Mouse (Mus musculus): ENCODE data around the gene Fam53b.

Gene Fam53b

GRCm38 (mm10) chr7:132813416-132814088 lies at the start of gene Fam53b:
Gene Fam53b, minus strand, starts transcription at chr7:132813886.
- DNase-seq: peak; percentile 87

GRCm38 (mm10) chr7:132859042-132859958 lies 45.6 kb upstream of the Fam53b start, which contains the start of gene Abraxas2:
Gene Abraxas2, plus strand, starts transcription at chr7:132859225.
- peak; percentile 89 for DNase-seq

- peak; percentile 32 for DNase-seq
These were observed 44.4 kb upstream of the Fam53b start for GRCm38 (mm10) chr7:132858043-132858608.

GRCm38 (mm10) chr7:132856083-132856482 lies 42.4 kb upstream of the Fam53b start:
- no peak for DNase-seq

DNA sequence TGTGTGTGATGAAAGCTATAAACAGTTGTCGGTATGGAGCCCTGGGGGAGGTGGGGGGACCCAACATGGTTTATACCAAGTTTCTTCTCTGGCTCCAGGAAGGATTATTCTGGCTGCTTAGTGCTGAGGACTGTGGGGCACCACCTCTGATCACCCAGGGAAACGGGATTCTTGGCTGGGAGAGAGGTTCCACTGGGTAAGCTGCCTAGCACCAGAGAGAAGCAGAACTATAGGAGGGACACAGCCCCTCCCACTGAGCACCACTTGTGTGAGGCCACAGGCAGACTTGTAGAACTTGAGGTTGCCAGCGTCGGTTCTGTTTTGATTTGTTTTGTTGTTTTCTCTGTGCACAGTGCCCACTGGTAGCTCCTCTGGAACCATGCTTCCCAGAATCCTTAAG lies 40.3 kb upstream of the Fam53b start:
- DNase-seq: peak; percentile 25

- DNase-seq: no peak
These were observed 39.7 kb upstream of the Fam53b start for GRCm38 (mm10) chr7:132853361-132853760.

DNA sequence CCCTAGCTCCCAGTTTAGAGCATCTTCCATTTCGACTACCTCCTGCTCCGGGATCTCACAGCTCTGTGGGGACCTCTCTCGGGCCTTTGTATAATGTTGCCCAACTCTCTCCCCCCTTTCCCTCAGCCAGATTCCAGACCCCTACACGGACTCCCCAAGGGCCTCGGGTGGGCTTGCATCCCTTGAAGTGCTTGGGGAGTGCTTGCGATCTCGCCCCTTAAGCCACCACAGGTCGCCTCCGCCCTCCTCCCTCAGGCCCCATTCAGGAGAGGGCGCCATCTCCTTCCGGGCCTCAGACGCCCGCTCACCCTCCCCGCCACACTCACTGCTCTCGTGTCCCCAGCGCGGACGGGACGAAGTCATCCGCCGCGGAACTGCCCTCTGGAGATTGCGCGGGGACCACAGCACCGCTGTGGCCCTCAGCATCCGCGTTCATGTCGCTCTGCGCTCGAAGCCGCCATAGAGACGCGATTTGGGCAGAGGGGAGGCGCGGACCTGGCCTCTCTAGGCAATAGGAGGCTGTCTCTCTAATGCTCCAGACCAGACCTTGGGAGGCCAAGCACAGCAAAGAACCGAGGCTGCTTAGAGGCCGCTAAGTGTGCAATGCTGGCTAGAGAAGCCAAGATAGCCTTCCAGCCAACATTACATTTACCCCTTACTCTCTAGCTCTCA lies 38.6 kb upstream of the Fam53b start, which contains the start of gene Eef1akmt2:
Gene Eef1akmt2 (minus strand): TSS at position 501 of the 672 bp plus-strand sequence.
- peak; percentile 89 for DNase-seq

- no peak for DNase-seq
These were observed 29.5 kb upstream of the Fam53b start for GRCm38 (mm10) chr7:132843152-132843551.

- DNase-seq: no peak
These were observed 28.8 kb upstream of the Fam53b start for GRCm38 (mm10) chr7:132842455-132842854.

- DNase-seq: no peak
These were observed 27.6 kb upstream of the Fam53b start for GRCm38 (mm10) chr7:132841287-132841686.

DNA sequence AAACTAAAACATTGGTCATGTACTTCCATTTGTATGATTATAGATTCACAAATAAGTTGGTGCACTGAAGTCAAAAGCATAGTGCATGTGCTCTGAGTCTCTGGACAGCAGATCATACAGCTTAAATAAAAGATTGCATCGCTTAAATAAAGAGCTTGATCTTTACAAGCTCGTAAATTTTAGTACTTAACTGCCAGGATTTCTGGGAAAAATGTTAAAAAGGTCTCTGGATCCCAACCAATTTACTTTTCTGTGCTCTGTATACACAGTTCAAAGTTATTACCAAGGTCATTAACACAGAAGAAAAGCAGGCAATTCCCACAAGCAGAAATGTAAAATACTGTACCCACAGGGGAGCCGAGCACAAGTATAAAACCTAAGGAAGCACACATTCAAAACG lies 17.3 kb upstream of the Fam53b start:
- DNase-seq: no peak

- no peak for DNase-seq
These were observed 10.8 kb upstream of the Fam53b start for GRCm38 (mm10) chr7:132824346-132825022.

DNA sequence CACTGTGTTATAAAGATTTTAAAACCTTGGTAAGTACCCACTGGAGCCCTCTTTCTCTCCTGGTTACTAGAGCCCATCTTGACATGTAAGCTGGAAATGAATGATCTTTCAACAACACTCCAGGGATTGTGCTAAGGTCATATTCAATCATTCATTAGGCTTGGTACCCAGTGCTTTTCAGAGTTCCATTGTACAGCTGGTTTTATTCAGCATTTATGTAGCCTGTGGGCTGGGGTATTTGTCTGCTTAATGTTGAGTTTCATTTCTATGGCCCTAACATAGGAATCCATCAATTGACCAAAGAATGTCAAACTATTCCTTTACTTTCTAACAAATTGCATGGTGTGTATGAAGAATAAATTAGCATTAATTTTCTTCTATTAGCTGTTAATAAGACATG lies 10.1 kb upstream of the Fam53b start:
- DNase-seq: no peak

GRCm38 (mm10) chr7:132820692-132821091 lies 7.0 kb upstream of the Fam53b start:
- DNase-seq: no peak

DNA sequence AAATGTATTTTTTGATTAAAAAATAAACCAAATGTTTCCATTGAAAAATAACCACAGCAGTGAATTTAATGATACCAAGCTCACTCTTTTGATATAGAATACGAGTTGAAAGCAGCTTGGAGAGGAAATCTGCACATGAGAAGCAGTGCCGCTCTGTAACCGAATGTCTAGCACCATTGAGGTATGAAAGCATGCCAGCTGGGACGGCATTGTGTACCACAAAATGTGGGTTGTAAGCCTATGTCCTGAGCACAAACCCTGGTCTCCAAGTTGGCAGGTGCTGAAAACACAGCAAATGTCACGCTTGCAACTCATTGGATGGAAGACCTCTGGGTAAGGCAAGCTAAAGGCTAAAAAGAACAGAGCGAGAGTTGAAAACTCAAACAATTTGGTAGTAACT lies 3.4 kb upstream of the Fam53b start:
- DNase-seq: no peak

DNA sequence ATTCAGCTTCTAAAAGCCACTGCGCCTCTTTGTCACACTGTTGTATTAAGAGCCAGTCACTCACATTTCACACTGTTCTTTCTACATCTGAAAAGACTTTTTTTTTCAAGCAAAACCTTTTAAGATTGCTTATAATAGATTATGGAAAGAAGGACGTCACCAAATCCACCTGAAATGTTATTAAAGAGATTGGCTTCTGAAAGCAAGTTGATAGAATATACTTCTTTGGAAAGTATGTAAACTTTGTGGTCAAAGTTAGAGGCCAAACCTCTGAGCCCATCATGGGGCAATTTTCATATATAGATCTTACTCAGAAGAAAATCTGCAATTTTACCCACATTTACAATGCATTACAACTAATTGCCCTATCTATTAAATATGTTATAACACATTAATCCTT lies 2.8 kb upstream of the Fam53b start:
- no peak for DNase-seq

GRCm38 (mm10) chr7:132815081-132815480 lies 1.4 kb upstream of the Fam53b start:
- no peak for DNase-seq

- DNase-seq: no peak
These were observed 384 bp upstream of the Fam53b start for GRCm38 (mm10) chr7:132814089-132814450.

DNA sequence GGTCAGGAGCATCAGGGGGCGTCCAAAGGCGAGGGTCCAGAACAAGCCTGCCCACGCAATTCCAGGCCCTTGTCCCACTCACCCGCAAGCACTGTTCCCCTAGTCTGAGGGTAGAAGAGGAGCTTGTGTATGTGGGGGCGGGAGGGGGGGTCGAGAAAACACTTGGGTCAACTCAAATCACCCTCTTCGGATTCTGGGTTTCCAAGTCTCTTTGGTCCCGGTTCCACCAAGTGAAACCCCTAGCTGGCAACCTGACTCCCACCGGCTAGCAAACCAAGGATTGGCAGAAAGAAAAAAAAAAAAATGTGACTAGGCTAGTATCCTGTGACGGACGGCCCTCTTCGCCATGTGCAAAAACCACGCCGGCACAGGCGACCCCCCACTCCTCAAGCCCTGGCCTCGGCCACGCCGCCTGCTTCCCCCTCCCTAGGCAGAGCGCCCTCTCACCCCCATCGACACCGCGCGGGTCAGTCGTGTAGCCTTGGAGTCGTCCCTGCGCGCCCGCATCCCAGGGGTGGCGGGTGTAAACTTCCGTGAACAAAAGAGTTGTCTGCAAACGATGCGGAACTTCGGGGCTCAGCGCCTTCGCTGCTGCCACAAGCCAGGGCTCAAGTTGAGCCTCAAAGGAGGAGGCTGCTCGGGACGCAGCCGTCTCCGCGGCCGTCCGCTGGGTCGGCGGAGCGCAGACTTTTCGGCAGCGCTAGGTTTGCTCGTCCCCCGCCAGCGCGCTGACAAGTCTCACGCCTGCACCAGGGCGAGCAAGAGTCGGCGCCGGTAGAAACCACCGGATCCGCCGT lies 869 bp downstream of the Fam53b start:
- peak; percentile 76 for DNase-seq

DNA sequence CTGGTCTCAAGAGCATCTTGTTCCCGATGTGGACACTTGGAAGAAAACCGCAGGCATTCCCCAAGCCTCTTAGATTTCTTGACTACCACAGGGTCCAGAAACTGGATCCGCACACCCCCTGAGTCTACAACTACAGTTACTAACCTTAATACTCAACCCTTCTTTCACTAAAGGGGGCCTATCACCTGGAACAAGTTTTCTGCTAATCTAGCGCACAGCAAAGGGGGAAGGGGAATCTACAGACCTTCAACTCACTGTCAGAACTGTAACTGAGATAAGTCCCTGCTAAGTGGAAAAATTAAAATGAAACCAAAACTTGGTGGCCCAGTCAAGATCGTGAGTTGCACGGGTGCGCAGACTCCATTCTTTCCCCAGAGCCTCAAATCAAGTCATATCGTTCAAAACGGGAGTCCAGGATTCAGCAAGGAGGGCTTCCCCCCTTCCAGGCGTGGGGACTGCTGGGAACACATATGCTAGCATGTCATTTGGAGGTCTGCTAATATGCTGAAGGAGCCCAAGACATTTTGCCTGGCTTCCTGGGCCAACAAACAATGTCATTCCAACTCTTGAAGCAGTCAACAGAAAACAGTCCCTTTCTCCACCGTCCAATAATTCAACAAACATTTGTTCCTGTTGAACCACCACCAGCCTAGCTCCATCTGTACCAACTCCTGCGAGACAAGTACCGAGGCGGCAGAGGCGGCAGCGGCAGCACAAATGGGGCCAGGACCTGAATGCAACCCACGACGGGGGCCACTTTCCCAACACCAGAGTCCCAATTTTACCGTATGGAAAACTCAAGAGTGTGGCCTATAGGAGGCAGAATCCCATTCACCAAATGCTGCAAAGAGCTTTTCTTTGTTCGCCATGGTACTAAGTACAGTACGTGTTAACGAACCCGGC lies 1.7 kb downstream of the Fam53b start:
- DNase-seq: peak; percentile 72

GRCm38 (mm10) chr7:132810879-132811278 lies 2.8 kb downstream of the Fam53b start:
- peak; percentile 94 for DNase-seq
